Mouse (Mus musculus): ENCODE measurements around the gene Sf3a2.
"Not testable (repeated sequence)": the region's sequence is repeated elsewhere in the genome, so short reads cannot be mapped to it uniquely, and the experiment has no call there.

Sf3a2 gene

GRCm38 (mm10) chr10:80823316-80823715, 25.3 kb downstream of the Sf3a2 start:
- no peak for DNase-seq (ENCODE audit: low read depth in 2 of 2, low spot score in 2 of 2)

DNA sequence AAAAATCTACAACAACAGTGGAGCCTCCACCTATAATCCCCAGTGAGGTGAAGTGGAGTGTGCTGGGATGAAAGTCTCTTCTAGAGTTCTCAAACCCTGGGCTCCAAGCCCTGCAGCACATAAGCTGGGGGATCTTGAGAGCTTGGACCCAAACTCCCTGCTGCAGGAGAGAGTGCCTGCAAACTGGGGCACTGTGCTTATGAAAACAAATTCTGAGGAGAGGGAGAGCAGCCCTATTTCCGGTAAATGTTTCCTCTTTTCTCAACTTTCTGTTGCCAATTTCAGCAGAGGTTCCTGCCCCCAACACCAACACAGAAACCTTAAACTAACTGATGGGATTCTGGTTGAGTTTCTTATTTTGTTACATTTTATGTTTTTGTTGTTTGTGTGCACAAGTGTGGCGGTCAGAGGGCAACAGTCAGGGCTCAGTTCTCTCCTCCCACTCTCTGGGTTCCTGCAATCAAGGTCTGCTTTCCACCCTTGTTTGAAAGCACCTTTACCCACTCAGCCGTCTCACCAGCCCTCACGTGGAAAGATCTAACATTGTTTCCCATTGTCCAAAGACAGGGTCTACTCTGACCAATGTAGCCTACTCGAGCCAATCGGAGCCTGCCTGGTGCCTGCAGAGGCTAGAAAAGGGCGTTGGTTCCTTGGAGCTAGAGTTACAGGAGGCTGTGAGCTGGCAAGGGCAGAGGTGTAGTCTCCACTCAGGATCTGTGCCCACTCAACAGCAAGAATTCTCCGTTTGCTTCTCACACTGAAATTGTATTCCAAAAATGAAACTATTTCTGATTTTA, 26.0 kb downstream of the Sf3a2 start:
- no peak for DNase-seq (ENCODE audit: low read depth in 2 of 2, low spot score in 2 of 2)

GRCm38 (mm10) chr10:80824827-80825226, 26.8 kb downstream of the Sf3a2 start:
- DNase-seq (ENCODE audit: low read depth in 2 of 2, low spot score in 2 of 2) = no peak

DNA sequence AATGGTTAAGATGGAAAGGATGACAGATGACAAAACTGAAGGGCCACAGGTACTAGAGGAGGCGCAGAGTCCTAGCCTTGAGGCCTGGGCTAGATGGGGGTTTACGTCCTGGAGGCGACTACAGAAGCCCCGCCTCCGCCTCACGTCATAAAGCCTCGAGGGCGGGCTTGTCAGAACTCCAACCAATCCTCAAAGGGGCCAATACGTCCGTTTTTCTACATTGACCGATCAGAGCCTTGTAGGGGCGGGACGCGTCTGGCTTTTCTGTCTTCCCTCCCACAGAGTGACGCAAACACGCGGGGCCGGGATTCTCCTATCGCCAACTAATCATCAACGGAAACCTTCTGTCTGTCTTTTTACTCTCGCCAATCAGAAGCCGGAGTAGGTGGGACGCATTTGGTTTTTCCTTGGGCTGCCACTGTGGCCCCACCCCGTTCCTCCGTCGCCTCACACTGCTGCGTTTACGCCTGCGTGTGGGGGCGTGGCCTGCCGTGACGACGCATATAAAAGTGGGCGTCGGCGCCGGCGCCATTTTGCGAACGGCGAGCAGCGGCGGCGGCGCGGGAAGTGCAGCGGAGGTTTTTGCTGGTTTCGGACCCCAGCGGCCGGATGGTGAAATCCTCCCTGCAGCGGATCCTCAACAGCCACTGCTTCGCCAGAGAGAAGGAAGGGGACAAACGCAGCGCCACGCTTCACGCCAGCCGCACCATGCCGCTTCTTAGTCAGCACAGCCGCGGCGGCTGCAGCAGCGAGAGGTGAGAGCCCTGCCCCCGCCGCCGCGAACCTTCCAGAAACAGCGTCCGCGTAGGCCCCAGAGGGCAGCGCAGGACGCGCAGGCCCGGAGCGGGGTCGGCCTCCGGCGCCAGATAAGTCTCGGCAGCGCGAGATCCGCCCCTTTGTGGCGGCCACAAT, 28.4 kb downstream of the Sf3a2 start, which contains the start of gene Oaz1:
Oaz1 (plus strand) TSS at position 506 of the 912 bp plus-strand sequence.
- peak; percentile 98 for DNase-seq (ENCODE audit: low read depth in 2 of 2, low spot score in 2 of 2)

DNA sequence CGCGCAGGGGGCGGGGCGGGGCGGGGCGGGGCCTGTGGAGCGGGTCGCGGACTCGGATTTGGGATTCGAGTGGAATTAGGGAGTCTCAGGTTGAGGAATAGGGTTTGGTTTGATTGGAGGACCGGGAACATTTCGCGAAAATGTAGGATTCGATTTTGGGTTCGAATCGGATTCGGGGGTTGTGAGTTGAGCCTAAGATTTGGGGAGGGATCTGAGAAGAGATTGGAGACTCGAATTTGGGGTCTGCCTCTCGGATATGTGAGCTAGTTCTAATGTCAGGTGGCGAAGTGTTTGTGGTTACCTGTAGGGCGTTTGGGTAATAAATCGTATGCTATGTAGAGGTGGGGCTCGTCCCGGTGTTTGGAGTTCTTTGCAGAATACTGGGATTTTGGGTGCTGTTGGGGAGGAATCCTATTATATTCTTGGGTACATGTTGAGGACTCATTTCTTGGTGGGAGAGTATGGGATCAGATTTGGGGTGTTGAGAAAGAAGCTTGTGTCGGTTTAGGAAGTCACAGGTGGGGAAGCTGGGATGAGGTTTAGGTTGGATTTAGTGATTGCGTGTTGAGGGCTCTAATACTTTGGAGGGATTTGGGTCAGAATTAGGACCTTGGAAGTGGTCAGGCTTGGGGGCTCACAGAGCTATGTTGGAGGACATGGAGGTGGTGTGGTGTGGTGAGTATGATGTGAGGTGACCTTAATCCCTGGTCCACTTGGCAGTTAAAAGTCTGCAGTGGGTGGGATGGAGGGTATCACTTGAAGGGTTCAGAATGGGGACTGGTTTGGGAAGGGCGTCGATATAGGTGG, 29.3 kb downstream of the Sf3a2 start:
- DNase-seq (ENCODE audit: low read depth in 2 of 2, low spot score in 2 of 2) = peak in 1 of 2 experiments; percentile 19

- DNase-seq (ENCODE audit: low read depth in 2 of 2, low spot score in 2 of 2) = no peak
These were observed 29.9 kb downstream of the Sf3a2 start for GRCm38 (mm10) chr10:80827870-80828420.

- DNase-seq (ENCODE audit: low read depth in 2 of 2, low spot score in 2 of 2) = not testable (repeated sequence)
These were observed 30.6 kb downstream of the Sf3a2 start for GRCm38 (mm10) chr10:80828587-80828986.

- DNase-seq (ENCODE audit: low read depth in 2 of 2, low spot score in 2 of 2) = no peak
These were observed 31.6 kb downstream of the Sf3a2 start for GRCm38 (mm10) chr10:80829359-80830278.

- DNase-seq (ENCODE audit: low read depth in 2 of 2, low spot score in 2 of 2) = no peak
These were observed 33.1 kb downstream of the Sf3a2 start for GRCm38 (mm10) chr10:80831136-80831535.

- no peak for DNase-seq (ENCODE audit: low read depth in 2 of 2, low spot score in 2 of 2)
These were observed 34.8 kb downstream of the Sf3a2 start for GRCm38 (mm10) chr10:80832818-80833217.

- DNase-seq (ENCODE audit: low read depth in 2 of 2, low spot score in 2 of 2) = no peak
These were observed 37.6 kb downstream of the Sf3a2 start for GRCm38 (mm10) chr10:80835617-80836016.

DNA sequence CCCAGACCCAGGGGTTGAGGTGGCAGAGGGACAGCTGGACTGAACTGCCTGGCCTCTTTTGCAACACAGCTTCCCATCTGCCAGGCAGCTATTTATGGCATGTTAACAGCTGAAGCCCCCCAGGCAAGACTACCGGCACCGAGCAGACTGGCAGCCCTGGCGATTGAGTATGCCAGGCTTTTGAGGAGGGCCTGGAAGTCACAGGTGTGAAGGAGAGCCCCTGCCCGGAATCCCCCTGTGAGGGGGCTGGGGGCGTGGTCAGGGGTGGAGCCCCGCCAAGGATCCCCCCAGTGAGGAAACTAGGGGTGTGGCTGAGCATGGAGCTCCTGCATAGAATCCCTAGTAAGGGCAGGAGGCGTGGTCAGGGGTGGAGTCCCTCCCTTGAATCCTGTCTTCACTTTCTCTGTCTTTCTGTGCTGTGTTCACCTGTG, 39.0 kb downstream of the Sf3a2 start:
- DNase-seq (ENCODE audit: low read depth in 2 of 2, low spot score in 2 of 2) = no peak

GRCm38 (mm10) chr10:80837827-80838226, 39.8 kb downstream of the Sf3a2 start:
- DNase-seq (ENCODE audit: low read depth in 2 of 2, low spot score in 2 of 2) = no peak

GRCm38 (mm10) chr10:80838346-80838912, 40.4 kb downstream of the Sf3a2 start:
- DNase-seq (ENCODE audit: low read depth in 2 of 2, low spot score in 2 of 2) = no peak

DNA sequence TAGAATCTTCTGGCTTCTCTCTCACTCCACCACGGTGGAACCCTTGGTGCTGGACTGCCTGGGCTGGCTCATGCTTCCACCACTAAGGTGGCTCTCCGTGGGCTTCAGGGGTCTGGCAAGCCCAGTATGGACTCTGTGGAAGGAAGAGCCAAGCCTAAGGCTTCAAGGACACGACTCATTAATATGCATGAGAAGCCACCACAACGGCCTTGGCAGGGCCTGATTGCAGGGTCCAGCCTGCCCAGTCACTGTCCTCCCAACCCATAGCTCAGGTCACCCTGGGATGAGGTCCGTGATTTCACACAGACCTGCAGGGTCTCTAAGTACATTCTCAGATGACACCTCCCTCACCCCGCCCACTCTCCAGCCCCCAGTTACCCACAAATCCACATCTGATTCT, 41.9 kb downstream of the Sf3a2 start:
- DNase-seq (ENCODE audit: low read depth in 2 of 2, low spot score in 2 of 2) = no peak

- DNase-seq (ENCODE audit: low read depth in 2 of 2, low spot score in 2 of 2) = no peak
These were observed 43.7 kb downstream of the Sf3a2 start for GRCm38 (mm10) chr10:80841685-80842084.

- DNase-seq (ENCODE audit: low read depth in 2 of 2, low spot score in 2 of 2) = no peak
These were observed 44.3 kb downstream of the Sf3a2 start for GRCm38 (mm10) chr10:80842334-80842733.

GRCm38 (mm10) chr10:80843087-80843930, 45.3 kb downstream of the Sf3a2 start:
- no peak for DNase-seq (ENCODE audit: low read depth in 2 of 2, low spot score in 2 of 2)

Data from CD8-positive naive resting alpha-beta T cell, adult 2 months (primary cell).